Mouse (Mus musculus) heart, embryonic 14.5 days (tissue): ENCODE results near the gene P3h2. TPM values are rescaled to one million over a fixed set of nuclear protein-coding genes. Genes with fewer than 3 reads are reported as not detected.

ENCODE experiments used
- ATAC-seq: fragments of 200-750 bp; cut with Nextera tagmentation; 2 replicates; pipeline ENCODE4 v1.8.0; 2017; ENCODE audit warnings: low read depth, moderate TSS enrichment; ENCODE audit not compliant: insufficient number of reproducible peaks, insufficient read depth, low FRiP score
- H3K27ac ChIP-seq, 2 experiments: fragments of 200-500 bp in 1 of 2; fragments of 300-500 bp in 1 of 2; sonication (generic) in 1 of 2; replicated peaks in 1 of 2; 2 replicates each; pipeline ENCODE4 v1.5.1; 2012 to 2014; ENCODE audit warnings: low read depth in 2 of 2, low read length in 2 of 2, control low read depth in 1 of 2, mild to moderate bottlenecking in 1 of 2, mixed read lengths in 1 of 2; ENCODE audit not compliant: control insufficient read depth in 1 of 2, insufficient read depth in 1 of 2
- H3K27me3 ChIP-seq: fragments of 300-500 bp; sonication (generic); 2 replicates; pipeline ENCODE4 v1.6.1; 2014; ENCODE audit warnings: mild to moderate bottlenecking, low read length, control low read depth; ENCODE audit not compliant: control insufficient read depth, insufficient read depth
- H3K36me3 ChIP-seq: fragments of 300-500 bp; sonication (generic); 2 replicates; pipeline ENCODE4 v1.6.1; 2014; ENCODE audit warnings: mild to moderate bottlenecking, control low read depth, low read length, mixed read lengths; ENCODE audit not compliant: control insufficient read depth, insufficient read depth
- H3K4me1 ChIP-seq, 2 experiments: fragments of 200-500 bp in 1 of 2; fragments of 300-500 bp in 1 of 2; sonication (generic) in 1 of 2; 2 replicates each; pipeline ENCODE4 v1.6.1; 2012 to 2014; ENCODE audit warnings: low read length in 2 of 2, control low read depth in 1 of 2, mixed read lengths in 1 of 2; ENCODE audit not compliant: control insufficient read depth in 2 of 2, insufficient read depth in 2 of 2
- H3K4me2 ChIP-seq: fragments of 300-500 bp; sonication (generic); 2 replicates; pipeline ENCODE4 v1.6.1; 2014; ENCODE audit warnings: mild to moderate bottlenecking, low read length
- H3K4me3 ChIP-seq, 2 experiments: fragments of 200-500 bp in 1 of 2; fragments of 300-500 bp in 1 of 2; sonication (generic) in 1 of 2; 2 replicates each; pipeline ENCODE4 v1.5.1; 2012 to 2014; ENCODE audit warnings: low read length in 2 of 2, mild to moderate bottlenecking in 2 of 2, control low read depth in 1 of 2, low read depth in 1 of 2, moderate library complexity in 1 of 2; ENCODE audit not compliant: control insufficient read depth in 1 of 2, insufficient read depth in 1 of 2
- H3K9ac ChIP-seq: fragments of 300-500 bp; sonication (generic); 2 replicates; pipeline ENCODE4 v1.6.1; 2014; ENCODE audit warnings: mild to moderate bottlenecking, low read length
- H3K9me3 ChIP-seq: fragments of 300-500 bp; sonication (generic); 2 replicates; pipeline ENCODE4 v1.6.1; 2016; ENCODE audit warnings: low read length, control low read depth; ENCODE audit not compliant: control insufficient read depth
- WGBS: fragments of 180-500 bp; shearing (Covaris S2); extraction: QIAGEN DNeasy Blood & Tissue Kit; methylation state at CpG from one replicate; pipeline ENCODE4 v1.1.7; 2014; 5-methylcytosine and 5-hydroxymethylcytosine counted together
- polyA plus RNA-seq: library from polyadenylated mRNA; unstranded; fragments of >200 nt; fragmentation: Nextera tagmentation; extraction: Ambion mirVana; gene quantifications from 2 replicates; pipeline ENCODE4 v1.2.1, GENCODE M21; 2014

P3h2 gene
- polyA plus RNA-seq, 1 experiment from 2014 or later: 9.5 TPM

GRCm38 (mm10) chr16:26024543-26024942 is 81.0 kb downstream of the P3h2 start:
- WGBS: 76% methylated on average over 5 of the region's 5 CpGs
- Histone ChIP-seq H3K27me3 (no peaks in the 10 kb centered on the region), H3K36me3 (no peaks in the 10 kb centered on the region), H3K9me3 (no peaks in the 10 kb centered on the region), H3K4me1 (peaks cover 2 to 10% of the 10 kb centered on the region in 2 experiments; a peak in 2 of 4 replicates), H3K9ac (no peak overlapping the region), H3K4me2 (no peak overlapping the region), H3K4me3 (no peak overlapping the region), H3K27ac (no peak overlapping the region)
- ATAC-seq: no peak

GRCm38 (mm10) chr16:26023352-26023751 is 82.2 kb downstream of the P3h2 start:
- Histone ChIP-seq H3K9me3 (no peaks in the 10 kb centered on the region), H3K4me2 (no peak overlapping the region), H3K27ac (no peak overlapping the region), H3K27me3 (no peaks in the 10 kb centered on the region), H3K36me3 (no peaks in the 10 kb centered on the region), H3K9ac (no peak overlapping the region), H3K4me1 (peaks cover 2 to 10% of the 10 kb centered on the region in 2 experiments; a peak in 2 of 4 replicates), H3K4me3 (no peak overlapping the region)
- no peak for ATAC-seq
- 81% methylated on average over 4 of the region's 4 CpGs for WGBS

DNA sequence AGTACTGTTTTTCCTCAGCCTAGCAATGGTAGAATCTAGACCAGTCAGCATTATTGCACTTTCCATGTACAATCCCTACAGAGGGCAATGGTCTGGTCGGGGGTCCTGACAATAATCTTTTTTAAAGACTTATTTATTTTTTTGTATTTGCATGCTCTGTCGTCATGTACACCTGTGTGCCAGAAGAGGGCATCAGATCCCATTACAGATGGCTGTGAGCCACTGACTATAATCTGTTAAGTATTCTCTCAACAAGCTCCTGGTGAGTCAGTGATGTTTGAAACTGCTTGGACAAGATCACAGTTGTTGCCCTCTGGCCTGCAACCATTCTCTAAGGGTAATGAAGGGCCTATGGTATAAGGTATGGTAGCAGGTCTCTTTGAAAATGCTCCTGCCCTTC is 83.8 kb downstream of the P3h2 start:
- Histone ChIP-seq H3K27ac (no peak overlapping the region), H3K4me2 (no peak overlapping the region), H3K27me3 (no peaks in the 10 kb centered on the region), H3K4me3 (no peak overlapping the region), H3K9ac (no peak overlapping the region), H3K36me3 (no peaks in the 10 kb centered on the region), H3K9me3 (no peaks in the 10 kb centered on the region), H3K4me1 (peaks cover 2 to 10% of the 10 kb centered on the region in 2 experiments; a peak in 2 of 4 replicates)
- ATAC-seq: no peak
- 54% methylated on average over 2 of the region's 2 CpGs for WGBS

DNA sequence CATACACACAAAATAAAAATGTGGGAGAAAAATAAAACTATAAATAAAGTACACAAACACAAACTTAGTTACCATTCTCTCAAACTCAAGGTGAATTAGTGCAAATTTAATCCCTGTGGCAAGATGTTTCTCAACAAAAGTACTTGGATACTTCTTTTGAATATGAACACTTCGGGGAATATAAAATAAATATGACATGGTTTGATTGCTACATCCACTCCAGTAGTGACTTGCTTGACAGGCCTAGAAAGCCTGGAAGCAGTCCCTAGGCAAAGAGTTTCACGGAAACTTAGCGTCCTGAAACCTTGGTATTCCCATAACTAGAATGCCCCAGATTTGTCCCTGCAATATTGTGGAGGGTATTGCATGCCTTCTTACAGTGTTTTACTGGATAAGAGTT is 99.8 kb downstream of the P3h2 start:
- peaks cover 4 to 7% of the 10 kb centered on the region in 2 experiments for H3K4me1 ChIP-seq
- no peak for ATAC-seq
- no peak overlapping the region for H3K27ac ChIP-seq
- WGBS: 87% methylated on average over 3 of the region's 3 CpGs
- no peak overlapping the region for H3K9ac ChIP-seq
- H3K27me3 ChIP-seq: no peaks in the 10 kb centered on the region
- H3K9me3 ChIP-seq: no peaks in the 10 kb centered on the region
- no peaks in the 10 kb centered on the region for H3K36me3 ChIP-seq
- H3K4me3 ChIP-seq: no peak overlapping the region
- no peak overlapping the region for H3K4me2 ChIP-seq

GRCm38 (mm10) chr16:26003261-26003660 is 102.3 kb downstream of the P3h2 start:
- Histone ChIP-seq H3K4me3 (no peak overlapping the region), H3K4me2 (peak overlapping the region; percentile 43), H3K4me1 (peaks cover 4 to 7% of the 10 kb centered on the region in 2 experiments), H3K36me3 (no peaks in the 10 kb centered on the region), H3K27ac (peak overlapping the region; percentile 29 to 42; a peak in 1 of 4 replicates), H3K9ac (no peak overlapping the region), H3K27me3 (no peaks in the 10 kb centered on the region), H3K9me3 (no peaks in the 10 kb centered on the region)
- 24% methylated on average over 4 of the region's 4 CpGs for WGBS
- no peak for ATAC-seq

- peak overlapping the region; percentile 29 to 42; a peak in 1 of 4 replicates for H3K27ac ChIP-seq
- no peaks in the 10 kb centered on the region for H3K36me3 ChIP-seq
- H3K9me3 ChIP-seq: no peaks in the 10 kb centered on the region
- WGBS: 47% methylated on average over 9 of the region's 9 CpGs
- H3K4me1 ChIP-seq: peaks cover 4 to 7% of the 10 kb centered on the region in 2 experiments
- H3K4me2 ChIP-seq: peak overlapping the region; percentile 43
- H3K9ac ChIP-seq: no peak overlapping the region
- H3K27me3 ChIP-seq: no peaks in the 10 kb centered on the region
- no peak for ATAC-seq
- no peak overlapping the region for H3K4me3 ChIP-seq
These were observed 102.7 kb downstream of the P3h2 start for GRCm38 (mm10) chr16:26002848-26003247.

DNA sequence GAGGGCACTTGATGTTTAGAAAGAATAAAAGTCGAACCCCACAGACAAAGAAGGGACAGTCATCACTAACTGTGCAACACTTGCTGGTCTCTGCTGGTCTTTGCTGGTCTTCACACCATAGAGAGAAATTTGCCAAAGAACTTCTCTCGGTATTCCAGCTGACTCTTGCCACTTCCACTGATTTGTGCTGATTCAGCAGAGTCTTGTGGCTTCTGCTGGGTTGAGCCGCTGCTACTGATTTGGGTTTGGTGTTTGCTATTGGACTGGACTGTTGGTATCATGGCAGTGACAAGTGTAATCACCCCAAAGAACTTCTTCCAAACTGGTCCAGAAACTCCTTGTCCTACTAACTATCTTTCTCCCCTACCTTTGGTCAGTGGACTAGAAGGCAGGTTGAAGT is 111.0 kb downstream of the P3h2 start:
- no peaks in the 10 kb centered on the region for H3K9me3 ChIP-seq
- no peaks in the 10 kb centered on the region for H3K4me1 ChIP-seq
- 92% methylated on average over 3 of the region's 3 CpGs for WGBS
- no peak overlapping the region for H3K9ac ChIP-seq
- H3K4me3 ChIP-seq: no peak overlapping the region
- H3K27ac ChIP-seq: no peak overlapping the region
- peaks cover 9% of the 10 kb centered on the region for H3K36me3 ChIP-seq
- no peak for ATAC-seq
- H3K4me2 ChIP-seq: no peak overlapping the region
- H3K27me3 ChIP-seq: no peaks in the 10 kb centered on the region

- ATAC-seq: no peak
- H3K36me3 ChIP-seq: peaks cover 12% of the 10 kb centered on the region
- no peak overlapping the region for H3K27ac ChIP-seq
- no peak overlapping the region for H3K4me3 ChIP-seq
- whole genome bisulfite sequencing: 90% methylated on average over 5 of the region's 5 CpGs
- H3K4me2 ChIP-seq: no peak overlapping the region
- no peaks in the 10 kb centered on the region for H3K9me3 ChIP-seq
- no peak overlapping the region for H3K9ac ChIP-seq
- no peaks in the 10 kb centered on the region for H3K4me1 ChIP-seq
- no peaks in the 10 kb centered on the region for H3K27me3 ChIP-seq
These were observed 118.4 kb downstream of the P3h2 start for GRCm38 (mm10) chr16:25987221-25987620.
